Mouse (Mus musculus) testis, adult 2 months (tissue): ENCODE measurements around the gene Homer2.

ENCODE experiments used
- CTCF ChIP-seq: fragments of 200-500 bp; IDR thresholded peaks from 2 replicates; pipeline ENCODE4 v1.5.1; 2012; ENCODE audit warnings: low read depth, mild to moderate bottlenecking, inconsistent platforms, low read length, moderate library complexity; ENCODE audit not compliant: control insufficient read depth, insufficient read depth, insufficient replicate concordance
- POLR2A ChIP-seq: fragments of 200-500 bp; IDR thresholded peaks from 2 replicates; pipeline ENCODE4 v1.6.1; 2012; ENCODE audit warnings: low read depth, mild to moderate bottlenecking, inconsistent platforms, low read length, moderate library complexity; ENCODE audit not compliant: control insufficient read depth

GRCm38 (mm10) chr7:81653988-81654387, 53.3 kb downstream of the Homer2 start:
- TF ChIP-seq CTCF (no peak), POLR2A (no peak)
